In the genomic region with DNA sequence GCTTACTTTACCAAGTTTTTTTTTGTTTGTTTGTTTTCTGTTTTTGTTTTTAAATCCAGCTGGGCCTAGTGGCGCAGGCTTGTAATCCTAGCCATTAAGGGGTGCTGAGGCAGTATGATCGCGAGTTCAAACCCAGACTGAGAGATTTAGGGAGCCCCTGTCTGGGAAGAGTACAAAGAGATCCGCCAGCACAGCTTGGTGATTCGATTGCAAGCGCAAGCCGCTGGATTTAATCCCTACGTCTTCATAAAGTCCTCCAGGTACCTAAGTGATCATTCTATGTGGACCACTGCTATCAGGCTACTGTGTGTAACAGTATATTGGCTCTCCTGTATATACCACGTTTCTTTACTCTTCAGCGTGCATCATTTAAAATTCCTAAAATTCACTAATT, we compare ENCODE assay signal across 10 mouse cellular contexts. TPM values are rescaled to one million over a fixed set of nuclear protein-coding genes. Genes with fewer than 3 reads are reported as not detected.
DNase-seq lines count a peak whose midpoint lies in the region; ATAC-seq lines count a peak whose summit lies in the region.
"Had no signal": no experiment of that assay in that cellular context is flagged by ENCODE, and none has a peak within 500 bp of the region (broad histone marks: within the 10 kb centered on the region; RNA-seq: fewer than 3 reads in every experiment).

No protein-coding gene starts in this region.

- H3K4me3 ChIP-seq in heart, embryonic 15.5 days, result peak overlapping the region; percentile 42
- peak overlapping the region; percentile 57 for H3K4me3 ChIP-seq in embryonic facial prominence, embryonic 10.5 days
- H3K4me3 ChIP-seq in hindbrain, embryonic 15.5 days, result peak overlapping the region; percentile 43
- peak overlapping the region; percentile 45 for H3K4me3 ChIP-seq in midbrain, embryonic 13.5 days (replicated peaks)

- DNase-seq in heart, postnatal 4 days, result no peak
- DNase-seq in embryonic facial prominence, embryonic 10.5 days (ENCODE audit: low spot score), result no peak
- DNase-seq in urinary bladder, adult 2 months (ENCODE audit: low spot score), result no peak
- no peak for DNase-seq in embryo, embryonic 10 days (ENCODE audit: low spot score)

- H3K27ac ChIP-seq in heart, embryonic 15.5 days, result no peak overlapping the region
- H3K27ac ChIP-seq in embryonic facial prominence, embryonic 10.5 days (replicated peaks), result no peak overlapping the region
- no peak overlapping the region for H3K27ac ChIP-seq in hindbrain, embryonic 15.5 days (replicated peaks)
- no peak overlapping the region for H3K27ac ChIP-seq in midbrain, embryonic 13.5 days

- no peaks in the 10 kb centered on the region; the same call in 1 of the 2 replicates for H3K27me3 ChIP-seq in heart, embryonic 15.5 days
- H3K27me3 ChIP-seq in embryonic facial prominence, embryonic 10.5 days (replicated peaks; ENCODE audit: low read depth, poor library complexity, severe bottlenecking), result peaks cover 98% of the 10 kb centered on the region
- H3K27me3 ChIP-seq in hindbrain, embryonic 15.5 days, result peaks cover 13% of the 10 kb centered on the region; the same call in 1 of the 2 replicates
- H3K27me3 ChIP-seq in midbrain, embryonic 13.5 days, result peaks cover 51% of the 10 kb centered on the region
- H3K27me3 ChIP-seq: CH12.LX had no signal

- WGBS in heart, embryonic 15.5 days, result 29% methylated on average over 10 of the region's 10 CpGs
- WGBS in embryonic facial prominence, embryonic 10.5 days, result 26% methylated on average over 10 of the region's 10 CpGs
- WGBS in hindbrain, embryonic 15.5 days, result 36% methylated on average over 10 of the region's 10 CpGs
- WGBS in midbrain, embryonic 13.5 days, result 29% methylated on average over 10 of the region's 10 CpGs

- no peaks in the 10 kb centered on the region for H3K9me3 ChIP-seq in heart, embryonic 15.5 days (replicated peaks)
- no peaks in the 10 kb centered on the region for H3K9me3 ChIP-seq in embryonic facial prominence, embryonic 10.5 days
- no peaks in the 10 kb centered on the region for H3K9me3 ChIP-seq in hindbrain, embryonic 15.5 days
- H3K9me3 ChIP-seq in midbrain, embryonic 13.5 days, result no peaks in the 10 kb centered on the region

- H3K4me2 ChIP-seq in heart, embryonic 15.5 days, result peak overlapping the region; percentile 74
- H3K4me2 ChIP-seq in hindbrain, embryonic 15.5 days, result peak overlapping the region; percentile 63
- H3K4me2 ChIP-seq in midbrain, embryonic 13.5 days (replicated peaks), result peak overlapping the region; percentile 62

- ATAC-seq in heart, embryonic 15.5 days (replicated peaks; ENCODE audit: insufficient number of reproducible peaks, insufficient read depth, low FRiP score, low read depth), result no peak
- ATAC-seq in hindbrain, embryonic 15.5 days (ENCODE audit: low FRiP score, low read depth), result no peak
- ATAC-seq in midbrain, embryonic 13.5 days, result peak; percentile 53
- no peak; the same call in 1 of the 2 replicates for ATAC-seq in granulocyte monocyte progenitor cell, adult 5-6 weeks (replicated peaks; ENCODE audit: poor library complexity, severe bottlenecking)

- no peaks in the 10 kb centered on the region for H3K36me3 ChIP-seq in heart, embryonic 15.5 days
- H3K36me3 ChIP-seq in embryonic facial prominence, embryonic 10.5 days (replicated peaks), result no peaks in the 10 kb centered on the region
- H3K36me3 ChIP-seq in hindbrain, embryonic 15.5 days, result no peaks in the 10 kb centered on the region
- no peaks in the 10 kb centered on the region for H3K36me3 ChIP-seq in midbrain, embryonic 13.5 days

- H3K9ac ChIP-seq in heart, embryonic 15.5 days, result no peak overlapping the region
- peak overlapping the region; percentile 41; the same call in 1 of the 2 replicates for H3K9ac ChIP-seq in hindbrain, embryonic 15.5 days
- peak overlapping the region; percentile 54 for H3K9ac ChIP-seq in midbrain, embryonic 13.5 days (replicated peaks)

- H3K4me1 ChIP-seq in heart, embryonic 15.5 days (replicated peaks), result no peaks in the 10 kb centered on the region
- no peaks in the 10 kb centered on the region; the same call in 1 of the 2 replicates for H3K4me1 ChIP-seq in embryonic facial prominence, embryonic 10.5 days
- H3K4me1 ChIP-seq in hindbrain, embryonic 15.5 days (replicated peaks), result no peaks in the 10 kb centered on the region
- no peaks in the 10 kb centered on the region for H3K4me1 ChIP-seq in midbrain, embryonic 13.5 days (replicated peaks)

RNA-seq across cellular contexts. Expression of a gene that starts 0.3 kb away (rescaled TPM):
- 0.11 TPM in 1 of 2 replicates, not detected in the other for polyA plus RNA-seq in heart, embryonic 15.5 days (2015; fragmentation: Nextera tagmentation; extraction: Ambion mirVana)
- total RNA-seq in heart, postnatal 4 days (2021), result not detected
- polyA plus RNA-seq in embryonic facial prominence, embryonic 10.5 days (2016; fragmentation: Nextera tagmentation; extraction: Ambion mirVana), result 0.16 and 0.32 TPM in 2 replicates
- polyA plus RNA-seq in hindbrain, embryonic 15.5 days (2015; fragmentation: Nextera tagmentation; extraction: Ambion mirVana), result 4.0 and 4.1 TPM in 2 replicates
- polyA plus RNA-seq in midbrain, embryonic 13.5 days (2015; fragmentation: Nextera tagmentation; extraction: Ambion mirVana), result 1.9 and 2.2 TPM in 2 replicates
- polyA plus RNA-seq in urinary bladder, adult 2 months (2012; rRNA removed), result 0.04 TPM in 1 of 2 replicates, not detected in the other
- 4.1 TPM in 1 of 2 replicates, not detected in the other for total RNA-seq in granulocyte monocyte progenitor cell, adult 5-6 weeks (2014; fragmentation: Nextera tagmentation)
- total RNA-seq in granulocyte monocyte progenitor cell, adult 5-6 weeks (2017), result not detected in 2 replicates
- total RNA-seq: CH12.LX had no signal
- polyA plus RNA-seq: liver, embryonic 16.5 days had no signal
